Mouse (Mus musculus) liver, adult 2 months (tissue): ENCODE data around the gene Flrt3.

Source experiments
- CTCF ChIP-seq: fragments of 200-500 bp; IDR thresholded peaks from 2 replicates; pipeline ENCODE4 v1.5.1; 2011; ENCODE audit warnings: low read depth, low read length, control low read depth
- POLR2A ChIP-seq: fragments of 200-500 bp; IDR thresholded peaks from 2 replicates; pipeline ENCODE4 v1.6.1; 2011; ENCODE audit warnings: low read length, control low read depth; ENCODE audit not compliant: insufficient read depth; ENCODE audit errors: extremely low read depth

GRCm38 (mm10) chr2:140707550-140707949 is 36.3 kb upstream of the Flrt3 start:
- TF ChIP-seq CTCF (no peak), POLR2A (no peak)
